Mouse (Mus musculus) cerebellum, adult 2 months (tissue): ENCODE data around the gene Adh7.

ENCODE experiments used
- CTCF ChIP-seq: fragments of 200-500 bp; IDR thresholded peaks from 2 replicates; pipeline ENCODE4 v1.5.1; 2011; ENCODE audit warnings: low read depth, mild to moderate bottlenecking, control low read depth, low read length, moderate library complexity, borderline replicate concordance; ENCODE audit not compliant: insufficient read depth
- POLR2A ChIP-seq: fragments of 200-500 bp; IDR thresholded peaks from 2 replicates; pipeline ENCODE4 v1.6.1; 2011; ENCODE audit warnings: low read length, control low read depth, borderline replicate concordance; ENCODE audit not compliant: insufficient read depth

- TF ChIP-seq CTCF (no peak), POLR2A (no peak)
These were observed 22.9 kb downstream of the Adh7 start for GRCm38 (mm10) chr3:138240411-138240810.
